Mouse (Mus musculus) MEL (cell line): ENCODE results near the gene Erc2.
A peak's percentile ranks its signal among the peaks of the same experiment; 100 is the strongest.

Source experiments
- CHD2 ChIP-seq: IDR thresholded peaks from 2 replicates; pipeline ENCODE4 v1.6.1; 2011; ENCODE audit warnings: low read length, improper control_type of control experiment
- CTCF ChIP-seq, 3 experiments: IDR thresholded peaks in 2 of 3; conservative IDR thresholded peaks in 1 of 3; 2 replicates each; pipeline ENCODE4 v1.5.1; 2011 to 2012; ENCODE audit warnings: low read length in 3 of 3, low read depth in 2 of 3, mild to moderate bottlenecking in 2 of 3, improper control_type of control experiment in 1 of 3, inconsistent platforms in 1 of 3, mixed read lengths in 1 of 3, moderate library complexity in 1 of 3; ENCODE audit not compliant: control insufficient read depth in 1 of 3, insufficient read depth in 1 of 3, poor library complexity in 1 of 3, severe bottlenecking in 1 of 3
- ETS1 ChIP-seq: IDR thresholded peaks from 2 replicates; pipeline ENCODE4 v1.6.1; 2012; ENCODE audit warnings: low read depth, mild to moderate bottlenecking, inconsistent platforms, low read length, improper control_type of control experiment, moderate library complexity
- HCFC1 ChIP-seq: IDR thresholded peaks from 2 replicates; pipeline ENCODE4 v1.6.1; 2012; ENCODE audit warnings: low read depth, mild to moderate bottlenecking, inconsistent platforms, low read length, improper control_type of control experiment, moderate library complexity
- MAFK ChIP-seq: IDR thresholded peaks from 2 replicates; pipeline ENCODE4 v1.6.1; 2011; ENCODE audit warnings: low read depth, mild to moderate bottlenecking, low read length, improper control_type of control experiment, borderline replicate concordance
- MAZ ChIP-seq: IDR thresholded peaks from 2 replicates; pipeline ENCODE4 v1.6.1; 2012; ENCODE audit warnings: low read depth, mild to moderate bottlenecking, inconsistent platforms, low read length, improper control_type of control experiment
- POLR2A ChIP-seq, 2 experiments: IDR thresholded peaks; 2 replicates each; pipeline ENCODE4 v1.6.1; 2011 to 2012; ENCODE audit warnings: low read length in 2 of 2, mild to moderate bottlenecking in 2 of 2, control low read depth in 1 of 2, improper control_type of control experiment in 1 of 2, low read depth in 1 of 2, moderate library complexity in 1 of 2; ENCODE audit not compliant: control insufficient read depth in 1 of 2, insufficient read depth in 1 of 2, poor library complexity in 1 of 2
- ZC3H11A ChIP-seq: IDR thresholded peaks from 2 replicates; pipeline ENCODE4 v1.6.1; 2012; ENCODE audit warnings: low read depth, mild to moderate bottlenecking, inconsistent platforms, low read length, improper control_type of control experiment

DNA sequence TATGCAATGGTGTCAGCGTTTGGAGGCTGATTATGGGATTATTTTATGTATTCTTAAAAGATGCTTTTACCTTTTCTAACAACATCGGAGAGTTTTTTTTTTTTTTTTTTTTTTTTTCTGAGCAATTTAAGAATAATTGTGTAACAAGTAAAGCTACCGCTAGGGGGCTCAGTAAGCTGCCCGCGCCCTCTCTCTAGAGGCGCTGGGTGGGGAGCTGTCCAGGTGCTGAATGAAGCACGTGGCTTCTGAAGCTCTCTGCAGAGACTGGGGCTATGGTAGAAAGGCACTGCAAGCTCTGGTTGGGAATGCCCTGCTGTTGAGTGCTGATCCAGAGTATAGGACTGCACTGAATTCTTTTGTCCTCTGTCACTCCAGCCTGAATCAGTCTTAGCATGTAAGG, 26.0 kb upstream of the Erc2 start:
- TF ChIP-seq CHD2: no peak
- no peak for TF ChIP-seq MAFK
- TF ChIP-seq MAZ: no peak
- TF ChIP-seq POLR2A (IDR thresholded peaks at IDR 0.05; ENCODE audit: control insufficient read depth in 1 of 2, insufficient read depth in 1 of 2, low read depth in 1 of 2, low read length in 2 of 2, poor library complexity in 1 of 2): no peak
- TF ChIP-seq CTCF (IDR thresholded peaks at IDR 0.05 in 2 of 3, conservative IDR thresholded peaks at IDR 0.05 in 1 of 3; ENCODE audit: control insufficient read depth in 1 of 3, insufficient read depth in 1 of 3, low read depth in 2 of 3, low read length in 3 of 3, poor library complexity in 1 of 3, severe bottlenecking in 1 of 3): peak; percentile 48 to 84 (median 78); a peak in 5 of 6 replicates
- TF ChIP-seq ZC3H11A: peak; percentile 30; the same call in 1 of the 2 replicates
- TF ChIP-seq HCFC1: no peak
- no peak for TF ChIP-seq ETS1
